Mouse (Mus musculus) CH12.LX (cell line): ENCODE measurements at regions not wholly inside any gene's neighbourhood (a gene's known extent, or its start where the extent isn't known, plus 50 kb on each side); places are given as distances from the start of the nearest gene placed in this dataset.

Source experiments
- CTCF ChIP-seq, 2 experiments: IDR thresholded peaks in 1 of 2; conservative IDR thresholded peaks in 1 of 2; 2 replicates each; pipeline ENCODE4 v1.5.1; 2011 to 2012; ENCODE audit warnings: low read depth in 2 of 2, low read length in 2 of 2, improper control_type of control experiment in 1 of 2, inconsistent platforms in 1 of 2, mild to moderate bottlenecking in 1 of 2, moderate library complexity in 1 of 2
- MAFK ChIP-seq: IDR thresholded peaks from 2 replicates; pipeline ENCODE4 v1.6.1; 2011; ENCODE audit warnings: low read length, improper control_type of control experiment; ENCODE audit not compliant: insufficient replicate concordance
- MXI1 ChIP-seq: IDR thresholded peaks from 2 replicates; pipeline ENCODE4 v1.6.1; 2011; ENCODE audit warnings: mild to moderate bottlenecking, low read depth, low read length, improper control_type of control experiment
- POLR2AphosphoS2 ChIP-seq: IDR thresholded peaks from 2 replicates; pipeline ENCODE4 v1.6.1; 2011; ENCODE audit warnings: low read depth, low read length, improper control_type of control experiment
- RCOR1 ChIP-seq: conservative IDR thresholded peaks from 2 replicates; pipeline ENCODE4 v1.6.1; 2012; ENCODE audit warnings: low read depth, mild to moderate bottlenecking, inconsistent platforms, low read length, improper control_type of control experiment

- no peak for TF ChIP-seq CTCF (conservative IDR thresholded peaks at IDR 0.05 in 1 of 2, IDR thresholded peaks at IDR 0.05 in 1 of 2; ENCODE audit: low read depth in 2 of 2, low read length in 2 of 2)
- no peak for TF ChIP-seq POLR2AphosphoS2
- no peak for TF ChIP-seq RCOR1
- no peak for TF ChIP-seq MAFK
- no peak for TF ChIP-seq MXI1
Measured at GRCm38 (mm10) chr6:141091076-141091780, 157.8 kb upstream of the Pde3a start.
